Mouse (Mus musculus) midbrain, embryonic 14.5 days (tissue): ENCODE measurements around the gene Fcho2. TPM values are rescaled to one million over a fixed set of nuclear protein-coding genes. Genes with fewer than 3 reads are reported as not detected.

Experiments used
- polyA plus RNA-seq: library from polyadenylated mRNA; unstranded; fragments of >200 nt; fragmentation: Nextera tagmentation; extraction: Ambion mirVana; gene quantifications from 2 replicates; pipeline ENCODE4 v1.2.1, GENCODE M21; 2014

Gene Fcho2
- polyA plus RNA-seq, 1 experiment from 2014 or later = 23.6 TPM

Other genes with a start within 250 kb of the Fcho2 start
- not detected in 2 replicates for gene Tmem174, start 178.0 kb downstream of the Fcho2 start, polyA plus RNA-seq
- gene Tmem171, start 120.6 kb downstream of the Fcho2 start, polyA plus RNA-seq = not detected in 2 replicates
- 56.4 and 63.5 TPM in 2 replicates for gene Tnpo1, start 110.9 kb upstream of the Fcho2 start, polyA plus RNA-seq
- gene 1700024P04Rik, start 169.1 kb upstream of the Fcho2 start, polyA plus RNA-seq = not detected in 2 replicates